Mouse (Mus musculus): Measurements from ENCODE around the gene Tspyl3.

GRCm38 (mm10) chr2:153274919-153275247, 49.6 kb upstream of the Tspyl3 start:
- no peak for TF ChIP-seq CTCF (IDR thresholded peaks at IDR 0.05; ENCODE audit: low read depth, low read length)
- TF ChIP-seq POLR2A (IDR thresholded peaks at IDR 0.05; ENCODE audit: extremely low read depth, insufficient read depth, low read length): no peak
